Mouse (Mus musculus) embryonic stem cell, embryonic (primary cell): ENCODE results near the gene Eif3d.

Source experiments
- CTCF ChIA-PET, 4 experiments: fragments of 300-600 bp in 2 of 4; fragments of 350-600 bp in 2 of 4; sonication (Branson Sonifier 250); formaldehyde crosslinking; loops; one replicate each; lab custom pipeline; 2022; ENCODE audit warnings: inconsistent platforms in 2 of 4; lab: Charles Lee
- POLR2A ChIA-PET, 4 experiments: fragments of 300-600 bp in 2 of 4; fragments of 350-600 bp in 2 of 4; sonication (Branson Sonifier 250); formaldehyde crosslinking; loops; one replicate each; lab custom pipeline; 2022; ENCODE audit warnings: antibody characterized with exemption in 4 of 4, inconsistent platforms in 1 of 4; lab: Charles Lee

The Eif3d gene

GRCm38 (mm10) chr15:77915287-77915686, 55.3 kb downstream of the Eif3d start:
- POLR2A ChIA-PET: interaction anchor here in 3 of 4 experiments (0.6 to 2.7 kb wide), 16 partner anchors 7 to 509 kb away, joined by 3 to 22 read pairs (median 5); partner anchors contain the start of gene Txn2 (in 1 of the 3)
- CTCF ChIA-PET: interaction anchor here in 3 of 4 experiments (0.5 to 3.5 kb wide), 8 partner anchors 21 to 324 kb away, joined by 3 to 49 read pairs (median 4); no protein-coding TSS in a partner anchor

DNA sequence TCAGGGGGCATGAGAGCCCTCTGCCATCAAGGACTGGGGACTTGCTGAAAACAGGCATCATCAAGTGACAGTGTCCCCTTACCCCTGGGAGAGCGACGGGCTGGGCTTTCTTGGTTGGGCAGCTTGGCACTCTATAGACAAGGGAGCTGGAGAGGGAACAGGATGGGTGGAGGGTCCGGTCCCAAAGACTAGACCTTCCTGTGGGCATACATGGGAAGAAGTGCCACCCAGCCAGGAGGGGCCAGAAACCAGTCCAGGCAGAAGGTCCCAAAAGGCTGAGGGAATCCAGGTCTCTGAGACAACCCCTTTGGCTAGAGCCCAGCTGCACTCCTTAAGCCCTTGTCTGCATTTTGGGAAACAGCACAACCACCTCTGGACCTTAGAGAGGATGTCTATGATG, 56.1 kb downstream of the Eif3d start:
- POLR2A ChIA-PET: interaction anchor here in 3 of 4 experiments (0.6 to 2.4 kb wide), 10 partner anchors 12 to 153 kb away, joined by 3 to 6 read pairs (median 4); partner anchors contain the start of gene Txn2 (in 1 of the 3)
- CTCF ChIA-PET: no interaction called here

DNA sequence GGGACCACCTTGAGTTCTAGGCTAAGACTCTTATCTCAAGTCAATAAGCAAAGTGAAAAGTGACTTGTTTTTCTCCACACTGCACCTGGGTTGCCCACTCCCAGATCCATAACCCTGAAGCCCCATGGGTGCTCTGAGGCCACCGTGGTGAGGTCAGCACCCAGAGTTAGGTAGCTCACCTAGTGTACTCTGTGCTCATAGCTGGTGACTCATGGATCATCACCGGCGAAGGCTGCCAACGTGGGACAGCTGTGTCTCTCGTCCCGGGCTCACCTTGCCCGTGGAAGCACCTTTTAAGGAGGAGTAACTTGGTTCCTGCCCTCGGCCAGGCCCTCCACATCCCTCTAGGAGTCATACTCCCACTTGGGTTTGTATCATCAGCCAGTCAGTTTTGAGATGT, 57.6 kb downstream of the Eif3d start:
- ChIA-PET POLR2A (interaction anchor here (0.7 to 11.6 kb wide), 15 partner anchors 10 to 142 kb away, joined by 3 to 269 read pairs (median 4); partner anchors contain the start of genes Eif3d (in 1 of the 4) and Myh9 (in 1 of the 4)), CTCF (interaction anchor here (0.5 to 1.0 kb wide), 6 partner anchors 9 to 146 kb away, joined by 3 to 7 read pairs (median 4); no protein-coding TSS in a partner anchor)

GRCm38 (mm10) chr15:77912585-77912984, 58.0 kb downstream of the Eif3d start:
- CTCF ChIA-PET: interaction anchor here (0.5 to 1.0 kb wide), 5 partner anchors 8 to 745 kb away, joined by 3 to 7 read pairs (median 4); no protein-coding TSS in a partner anchor
- POLR2A ChIA-PET: interaction anchor here in 3 of 4 experiments (0.6 to 11.6 kb wide), 18 partner anchors 10 to 138 kb away, joined by 3 to 269 read pairs (median 4); partner anchors contain the start of gene Myh9 (in 2 of the 3)

GRCm38 (mm10) chr15:77912048-77912447, 58.6 kb downstream of the Eif3d start:
- ChIA-PET POLR2A (interaction anchor here in 3 of 4 experiments (0.6 to 11.6 kb wide), 22 partner anchors 9 to 138 kb away, joined by 3 to 269 read pairs (median 4); partner anchors contain the start of gene Myh9 (in 3 of the 3)), CTCF (interaction anchor here in 2 of 4 experiments (0.6 to 2.9 kb wide), 3 partner anchors 98 to 744 kb away, joined by 3 to 9 read pairs (median 4); no protein-coding TSS in a partner anchor)

DNA sequence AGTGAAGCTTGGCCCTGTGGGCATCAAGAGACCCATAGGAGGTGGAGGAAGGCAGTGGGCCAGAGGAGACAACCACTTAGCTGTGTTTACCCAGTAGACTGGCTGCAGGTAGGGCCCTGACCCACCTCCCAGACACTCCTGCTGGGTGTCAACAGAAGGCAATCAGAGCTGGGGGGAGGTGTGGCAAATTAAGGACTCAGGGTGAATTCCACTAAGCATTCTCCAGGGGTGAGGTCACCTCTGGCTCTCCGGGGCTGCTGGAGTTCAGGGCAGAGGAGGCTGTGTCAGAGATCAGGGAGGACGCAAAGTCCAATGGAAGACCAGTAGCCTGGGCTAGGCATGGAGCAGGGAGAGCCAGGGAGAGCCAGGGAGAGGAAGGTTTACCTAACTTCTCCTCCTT, 59.5 kb downstream of the Eif3d start:
- ChIA-PET CTCF (interaction anchor here (0.6 to 2.9 kb wide), 19 partner anchors 35 to 328 kb away, joined by 3 to 15 read pairs (median 4); partner anchors contain the start of gene Apol8 (in 2 of the 4)), POLR2A (interaction anchor here (0.6 to 11.6 kb wide), 45 partner anchors 8 to 497 kb away, joined by 3 to 269 read pairs (median 4); partner anchors contain the start of genes Myh9 (in 3 of the 4) and Txn2 (in 2 of the 4))
